Mouse (Mus musculus): Measurements from ENCODE around the gene Btnl6.
A peak's percentile ranks its signal among the peaks of the same experiment; 100 is the strongest.

GRCm38 (mm10) chr17:34564796-34565195, 47.6 kb upstream of the Btnl6 start:
- 0 out of 2 replicates have a peak, but pooled peaks have one; percentile 24 for TF ChIP-seq POLR2A (IDR thresholded peaks at IDR 0.05; ENCODE audit: extremely low read depth, insufficient read depth, low read length)
- TF ChIP-seq CTCF (IDR thresholded peaks at IDR 0.05; ENCODE audit: extremely low read depth, insufficient read depth, low read length), result no peak

All from cortical plate, adult 2 months (tissue).